Mouse (Mus musculus) ES-E14 (cell line): ENCODE measurements around the gene Elob.

Experiments used
- CHD2 ChIP-seq: IDR thresholded peaks from 2 replicates; pipeline ENCODE4 v1.6.1; 2014; ENCODE audit warnings: mild to moderate bottlenecking, low read depth, low read length, inconsistent platforms
- HCFC1 ChIP-seq: IDR thresholded peaks from 2 replicates; pipeline ENCODE4 v1.6.1; 2012; ENCODE audit warnings: low read length, inconsistent platforms, borderline replicate concordance; ENCODE audit not compliant: insufficient read depth
- MAFK ChIP-seq: IDR thresholded peaks from 2 replicates; pipeline ENCODE4 v1.6.1; 2014; ENCODE audit warnings: mild to moderate bottlenecking, low read depth, low read length, inconsistent platforms; ENCODE audit not compliant: insufficient read depth
- ZC3H11A ChIP-seq: IDR thresholded peaks from 2 replicates; pipeline ENCODE4 v1.6.1; 2012; ENCODE audit warnings: low read depth, mild to moderate bottlenecking, inconsistent platforms, low read length, borderline replicate concordance
- ZNF384 ChIP-seq: IDR thresholded peaks from 2 replicates; pipeline ENCODE4 v1.6.1; 2012; ENCODE audit warnings: low read depth, low read length, inconsistent platforms

GRCm38 (mm10) chr17:23788973-23789372 is 40.0 kb downstream of the Elob start:
- TF ChIP-seq ZNF384 (no peak), CHD2 (no peak), MAFK (no peak), HCFC1 (no peak), ZC3H11A (no peak)
